Mouse (Mus musculus) megakaryocyte, embryonic 14.5 days (primary cell): ENCODE measurements at regions not wholly inside any gene's neighbourhood (a gene's known extent, or its start where the extent isn't known, plus 50 kb on each side); places are given as distances from the start of the nearest gene placed in this dataset.

Experiments
- H3K27me3 ChIP-seq: replicated peaks from 2 replicates; pipeline ENCODE3; 2012; ENCODE audit warnings: inconsistent platforms
- H3K36me3 ChIP-seq: replicated peaks from 2 replicates; pipeline ENCODE3; 2012; ENCODE audit warnings: low read length, inconsistent platforms, mixed read lengths
- H3K4me1 ChIP-seq: 2 replicates; pipeline ENCODE4 v1.6.1; 2012; ENCODE audit warnings: inconsistent platforms
- H3K4me3 ChIP-seq: replicated peaks from 2 replicates; pipeline ENCODE3; 2012; ENCODE audit warnings: moderate library complexity, mild to moderate bottlenecking, inconsistent platforms
- H3K9me3 ChIP-seq: 2 replicates; pipeline ENCODE4 v1.6.1; 2012; ENCODE audit warnings: inconsistent platforms
- FLI1 ChIP-seq: IDR thresholded peaks from 2 replicates; pipeline ENCODE4 v1.6.1; 2012; ENCODE audit warnings: low read length, inconsistent platforms, mixed read lengths
- GATA1 ChIP-seq: IDR thresholded peaks from 3 replicates; pipeline ENCODE4 v1.6.1; 2012; ENCODE audit warnings: mixed read lengths, low read length, inconsistent platforms, borderline replicate concordance

DNA sequence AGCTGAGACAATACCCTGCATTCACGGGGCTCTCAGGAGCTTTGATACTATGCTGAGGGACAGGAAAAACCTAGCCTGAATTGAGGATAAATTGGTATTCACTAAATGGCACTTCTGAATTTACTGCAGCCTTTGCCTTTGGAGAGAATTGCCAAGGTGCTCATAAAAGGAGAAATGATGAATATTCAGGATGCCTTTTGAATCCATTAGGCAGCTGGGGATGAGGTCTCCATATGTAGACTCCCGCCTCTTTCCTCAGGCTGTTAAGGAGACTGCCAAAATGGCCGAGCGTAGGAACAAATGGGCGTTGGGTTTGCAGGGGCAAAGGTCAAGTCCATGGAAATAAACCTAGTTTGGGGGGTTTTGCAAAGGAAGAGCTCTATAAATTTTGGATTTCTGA is 123.5 kb downstream of the Hlx start:
- TF ChIP-seq GATA1 (no peak), FLI1 (no peak)
- Histone ChIP-seq H3K36me3 (no peaks in the 10 kb centered on the region), H3K4me3 (no peak overlapping the region), H3K9me3 (no peaks in the 10 kb centered on the region), H3K4me1 (no peaks in the 10 kb centered on the region; the same call in 1 of the 2 replicates), H3K27me3 (peaks cover 4% of the 10 kb centered on the region)

DNA sequence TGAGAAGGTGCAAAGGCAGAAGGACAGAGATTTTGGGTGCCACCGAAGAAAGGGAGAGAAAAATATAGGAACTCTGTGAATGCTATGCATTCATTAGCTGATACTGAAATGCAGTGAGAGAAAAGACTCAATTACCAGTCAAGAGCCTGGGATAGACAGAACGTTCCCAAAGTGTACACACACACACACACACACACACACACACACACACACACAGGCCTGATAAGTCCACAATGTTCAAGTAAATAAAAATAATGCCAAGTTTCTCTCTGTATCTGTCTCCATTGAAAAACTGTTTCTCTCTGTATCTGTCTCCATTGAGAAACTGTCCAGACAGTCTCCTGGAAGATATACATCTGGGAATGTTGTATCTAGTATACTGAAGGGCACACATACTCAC is 124.1 kb downstream of the Hlx start:
- Histone ChIP-seq H3K4me1 (no peaks in the 10 kb centered on the region; the same call in 1 of the 2 replicates), H3K4me3 (no peak overlapping the region), H3K9me3 (no peaks in the 10 kb centered on the region), H3K36me3 (no peaks in the 10 kb centered on the region), H3K27me3 (peaks cover 4% of the 10 kb centered on the region)
- TF ChIP-seq FLI1 (no peak), GATA1 (no peak)

DNA sequence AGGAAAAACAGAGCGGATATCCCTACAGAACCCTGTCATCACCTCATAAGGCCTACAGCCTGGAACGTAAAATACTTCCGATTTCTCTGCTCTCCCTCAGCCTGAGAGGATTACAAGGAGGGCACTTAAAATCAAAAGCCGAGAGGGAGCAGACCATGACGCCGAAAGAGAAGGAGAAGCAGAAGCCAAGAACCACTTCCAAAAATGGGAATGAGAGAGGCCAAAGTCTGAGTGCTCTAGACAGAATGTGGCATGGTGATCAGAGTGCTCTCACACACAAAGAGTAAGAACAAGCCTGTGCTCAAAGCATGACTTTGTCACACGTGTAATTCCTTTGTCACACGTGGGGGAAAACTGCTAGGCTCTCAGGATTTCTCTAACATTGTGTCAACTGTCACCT is 125.9 kb downstream of the Hlx start:
- Histone ChIP-seq H3K27me3 (peaks cover 2% of the 10 kb centered on the region), H3K4me1 (no peaks in the 10 kb centered on the region; the same call in 1 of the 2 replicates), H3K36me3 (no peaks in the 10 kb centered on the region), H3K9me3 (no peaks in the 10 kb centered on the region), H3K4me3 (no peak overlapping the region)
- TF ChIP-seq GATA1 (no peak), FLI1 (no peak)

DNA sequence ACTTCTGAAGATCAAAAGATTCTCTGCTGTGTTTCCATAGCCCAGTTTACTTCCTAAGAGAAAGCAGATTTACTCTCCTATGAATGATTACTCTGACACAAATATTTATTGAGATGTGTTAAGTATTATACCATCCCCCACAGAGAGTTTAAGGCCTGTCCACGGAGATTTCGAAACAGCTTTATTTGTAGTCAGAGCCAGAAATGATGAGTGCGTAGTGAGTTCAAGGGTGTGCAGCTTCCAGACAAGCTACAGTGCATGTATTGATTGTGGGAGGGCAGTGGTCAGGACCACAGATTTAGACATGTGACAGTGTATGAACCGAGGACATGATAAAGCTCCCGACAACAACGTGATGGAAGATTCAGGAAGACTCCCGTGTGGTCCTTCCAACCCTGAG is 126.8 kb downstream of the Hlx start:
- Histone ChIP-seq H3K36me3 (no peaks in the 10 kb centered on the region), H3K4me1 (no peaks in the 10 kb centered on the region; the same call in 1 of the 2 replicates), H3K27me3 (peaks cover 2% of the 10 kb centered on the region), H3K4me3 (no peak overlapping the region), H3K9me3 (no peaks in the 10 kb centered on the region; the same call in 1 of the 2 replicates)
- TF ChIP-seq FLI1: no peak
- no peak for TF ChIP-seq GATA1

DNA sequence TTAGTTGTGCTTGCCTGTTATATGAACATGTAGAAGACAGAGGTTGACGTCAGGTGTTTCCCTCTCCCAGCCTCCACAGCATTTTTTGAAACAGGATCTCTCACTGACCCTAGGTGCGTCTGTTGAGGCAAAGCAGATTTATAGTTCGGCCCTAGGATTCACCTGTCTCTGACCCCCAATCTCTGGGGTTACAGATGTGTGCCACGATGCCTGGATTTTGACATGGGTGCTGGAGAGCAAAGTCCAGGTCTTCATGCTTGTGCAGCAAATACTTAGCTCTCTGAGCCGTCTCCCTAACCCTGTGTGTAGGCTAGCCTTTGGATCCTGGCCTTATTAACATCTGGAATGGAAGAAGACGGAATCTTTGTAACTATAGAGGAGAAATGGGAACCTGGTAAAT is 129.3 kb downstream of the Hlx start:
- TF ChIP-seq GATA1: no peak
- no peak for TF ChIP-seq FLI1
- no peaks in the 10 kb centered on the region for H3K4me1 ChIP-seq
- no peaks in the 10 kb centered on the region for H3K36me3 ChIP-seq
- H3K27me3 ChIP-seq: peaks cover 2% of the 10 kb centered on the region
- no peaks in the 10 kb centered on the region; the same call in 1 of the 2 replicates for H3K9me3 ChIP-seq
- H3K4me3 ChIP-seq: no peak overlapping the region

DNA sequence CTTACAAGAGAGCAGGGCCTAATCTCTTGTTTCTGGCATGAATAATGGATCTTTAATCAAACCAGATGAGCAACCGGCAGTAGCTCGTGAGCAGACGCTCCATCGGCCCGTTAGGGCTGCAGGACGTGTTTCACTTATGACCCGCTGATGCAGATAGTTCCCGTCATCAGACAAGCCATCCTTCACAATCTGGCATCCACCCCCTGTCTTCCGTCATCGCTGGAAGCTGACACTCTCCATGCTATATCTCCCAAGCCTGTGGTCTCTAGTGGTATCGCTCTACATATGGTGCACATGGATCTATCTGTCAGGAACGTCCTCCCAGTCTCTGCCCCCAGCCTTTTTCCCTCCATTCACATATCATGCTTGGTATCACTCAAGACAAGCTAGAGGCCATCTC is 137.0 kb downstream of the Hlx start:
- H3K4me1 ChIP-seq: no peaks in the 10 kb centered on the region
- TF ChIP-seq GATA1: no peak
- TF ChIP-seq FLI1: no peak
- 0 out of 2 replicates have a peak, but pooled peaks cover 5% of the 10 kb centered on the region for H3K9me3 ChIP-seq
- H3K27me3 ChIP-seq: peaks cover 10% of the 10 kb centered on the region
- no peaks in the 10 kb centered on the region for H3K36me3 ChIP-seq
- H3K4me3 ChIP-seq: no peak overlapping the region

DNA sequence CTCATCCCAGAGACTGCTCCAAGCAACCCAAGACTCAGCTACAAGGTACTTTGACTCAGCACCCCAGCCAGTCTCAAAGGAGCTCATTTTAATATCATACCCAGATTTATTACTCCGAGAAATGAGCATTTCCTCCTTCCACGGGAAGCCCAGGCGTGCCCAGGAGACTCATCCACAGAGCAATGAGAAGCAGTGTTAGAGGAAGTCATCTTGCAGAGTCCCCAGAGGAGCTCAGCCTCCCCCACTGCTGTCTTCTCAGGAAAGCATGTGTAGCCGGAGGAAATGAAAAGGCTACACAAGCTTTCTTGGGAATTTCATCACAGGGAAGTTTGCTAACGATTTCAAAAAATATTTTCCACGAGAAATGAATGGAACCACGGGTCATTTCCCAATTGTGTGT is 141.8 kb downstream of the Hlx start:
- peaks cover 11% of the 10 kb centered on the region for H3K27me3 ChIP-seq
- H3K4me3 ChIP-seq: no peak overlapping the region
- no peaks in the 10 kb centered on the region for H3K36me3 ChIP-seq
- H3K9me3 ChIP-seq: no peaks in the 10 kb centered on the region
- H3K4me1 ChIP-seq: peaks cover 3% of the 10 kb centered on the region; the same call in 1 of the 2 replicates
- no peak for TF ChIP-seq GATA1
- TF ChIP-seq FLI1: no peak

DNA sequence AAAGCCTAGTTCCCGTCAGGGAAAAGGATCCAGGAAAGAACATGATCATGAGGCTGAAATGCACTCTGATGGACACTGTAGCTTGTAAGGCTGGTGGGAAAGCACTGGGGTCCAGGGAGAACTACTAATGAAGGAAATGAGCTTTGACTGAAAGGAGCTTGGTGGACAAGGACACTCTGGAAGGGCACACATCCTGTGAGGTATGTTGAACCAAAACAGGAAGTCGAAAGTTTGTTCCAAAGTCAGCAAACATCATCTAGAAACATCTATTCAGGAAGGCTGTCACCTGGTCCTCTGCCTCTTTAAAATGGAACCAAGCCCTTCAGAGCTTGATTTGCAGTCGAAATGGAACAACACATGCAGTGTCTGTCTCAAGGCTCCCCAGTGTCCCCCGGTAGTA is 143.1 kb downstream of the Hlx start:
- H3K4me1 ChIP-seq: peaks cover 3% of the 10 kb centered on the region; the same call in 1 of the 2 replicates
- no peaks in the 10 kb centered on the region for H3K36me3 ChIP-seq
- no peak overlapping the region for H3K4me3 ChIP-seq
- TF ChIP-seq FLI1 (no peak), GATA1 (no peak)
- peaks cover 8% of the 10 kb centered on the region for H3K27me3 ChIP-seq
- H3K9me3 ChIP-seq: no peaks in the 10 kb centered on the region

DNA sequence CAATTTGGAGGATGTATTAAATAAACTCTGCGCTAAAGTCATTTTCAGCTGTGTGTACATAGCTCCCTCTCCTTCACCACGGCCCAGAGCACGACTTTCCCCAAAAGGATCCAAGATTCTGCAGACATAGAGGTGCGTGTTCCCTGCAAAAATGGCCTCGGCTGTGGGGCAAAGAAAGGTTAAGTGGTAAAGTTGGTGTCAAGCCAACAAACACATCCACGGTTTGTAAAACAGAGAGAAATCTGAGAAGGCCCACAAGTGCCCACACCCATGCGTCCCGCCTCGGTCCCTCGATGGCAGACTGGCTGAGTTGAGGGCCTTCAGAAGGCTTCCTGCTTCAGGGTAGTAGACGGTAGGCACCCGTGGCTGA is 147.9 kb downstream of the Hlx start:
- Histone ChIP-seq H3K4me3 (no peak overlapping the region), H3K4me1 (peaks cover 3% of the 10 kb centered on the region; the same call in 1 of the 2 replicates), H3K27me3 (peaks cover 11% of the 10 kb centered on the region), H3K36me3 (no peaks in the 10 kb centered on the region), H3K9me3 (no peaks in the 10 kb centered on the region)
- TF ChIP-seq GATA1 (no peak), FLI1 (no peak)

DNA sequence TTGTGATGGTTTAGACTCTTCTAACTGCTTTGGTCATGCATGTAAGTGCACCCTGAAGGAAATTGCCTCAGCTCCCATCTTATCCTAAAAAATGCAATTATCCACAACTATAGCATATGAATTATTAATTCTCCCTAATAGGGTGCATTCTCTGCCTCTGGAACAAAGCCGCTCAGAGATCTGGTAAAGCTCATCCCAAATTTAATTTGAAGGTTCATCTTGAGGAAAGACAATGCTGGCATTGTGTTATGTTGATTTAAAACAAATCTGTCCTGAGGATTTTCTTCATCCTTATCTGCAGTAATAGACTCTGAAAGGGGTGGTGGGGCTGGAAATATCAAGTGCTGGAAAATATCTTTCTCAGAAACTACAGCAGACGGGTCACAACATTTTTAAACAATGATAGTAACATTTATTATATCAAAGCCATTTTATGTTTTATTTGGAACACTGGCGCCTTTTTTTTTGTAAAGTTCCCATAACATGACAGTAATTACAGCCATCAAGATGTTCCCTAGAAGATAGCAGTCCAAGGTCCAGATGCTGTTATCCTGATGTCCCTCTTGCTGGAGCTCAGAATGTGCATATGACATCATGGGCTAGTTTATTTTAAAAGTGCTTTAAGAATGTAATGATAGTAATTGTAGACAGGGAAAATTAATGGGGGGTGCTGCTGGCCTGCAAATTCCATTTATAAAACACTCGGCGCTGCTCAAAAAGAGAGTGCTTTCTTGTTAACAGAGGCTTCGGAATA is 148.5 kb downstream of the Hlx start:
- Histone ChIP-seq H3K4me1 (no peaks in the 10 kb centered on the region), H3K36me3 (no peaks in the 10 kb centered on the region), H3K9me3 (no peaks in the 10 kb centered on the region), H3K27me3 (peaks cover 9% of the 10 kb centered on the region), H3K4me3 (no peak overlapping the region)
- TF ChIP-seq FLI1: no peak
- no peak for TF ChIP-seq GATA1
